Mouse (Mus musculus): ENCODE measurements around the gene Nnat. TPM values are rescaled to one million over a fixed set of nuclear protein-coding genes. Genes with fewer than 3 reads are reported as not detected.
A peak's percentile ranks its signal among the peaks of the same experiment; 100 is the strongest.

Nnat gene
- 100 to 1,000 TPM; 539 to 601 TPM for total RNA-seq (2021)

DNA sequence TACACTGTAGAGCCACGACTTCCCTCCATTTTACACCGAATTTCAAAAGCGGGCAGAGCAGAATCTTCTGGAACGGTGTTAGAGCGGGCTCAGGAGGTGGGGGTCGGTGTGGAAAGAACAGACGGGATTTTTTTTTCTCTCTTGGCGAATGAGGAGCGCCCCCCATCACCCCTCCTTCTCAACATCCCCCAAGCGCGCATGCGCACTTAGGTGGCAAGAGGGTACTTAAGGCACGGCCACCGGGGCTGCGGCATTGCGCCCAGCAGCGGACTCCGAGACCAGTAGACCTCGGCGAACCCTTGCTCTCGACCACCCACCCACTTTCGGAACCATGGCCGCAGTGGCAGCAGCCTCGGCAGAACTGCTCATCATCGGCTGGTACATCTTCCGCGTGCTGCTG is at the start of gene Nnat:
Gene Nnat, plus strand, starts transcription at position 221 of the 400 bp plus-strand sequence.
- peak; percentile 47 to 59 for DNase-seq

GRCm38 (mm10) chr2:157512859-157513258 is 47.0 kb upstream of the Nnat start:
- peak; percentile 46 to 48 for DNase-seq

GRCm38 (mm10) chr2:157513737-157514208 is 46.1 kb upstream of the Nnat start:
- no peak for DNase-seq

- DNase-seq: no peak
Observed at GRCm38 (mm10) chr2:157514353-157514752, 45.5 kb upstream of the Nnat start.

- DNase-seq: no peak
Observed at GRCm38 (mm10) chr2:157517526-157517925, 42.4 kb upstream of the Nnat start.

GRCm38 (mm10) chr2:157518451-157518850 is 41.4 kb upstream of the Nnat start:
- DNase-seq: no peak

DNA sequence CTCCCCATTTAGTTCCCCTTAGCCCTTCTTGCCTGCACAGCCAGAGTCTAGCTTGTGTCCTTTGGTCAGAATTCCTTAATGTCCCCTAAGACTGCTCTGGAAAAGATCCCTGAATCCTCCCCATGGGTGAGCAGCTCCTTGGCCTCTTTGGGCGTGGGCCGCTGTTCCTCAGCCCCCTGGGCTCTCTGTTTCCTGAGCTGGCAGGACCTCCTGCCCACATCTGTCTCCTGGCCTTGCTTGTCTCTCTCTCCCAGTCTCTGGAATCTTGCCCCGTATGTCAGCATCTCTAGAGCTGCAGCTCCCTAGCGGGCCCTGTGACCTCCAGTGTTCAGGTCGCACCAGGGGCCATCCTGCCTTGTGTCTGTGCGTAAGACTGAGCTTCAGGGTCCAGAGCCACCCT is 40.4 kb upstream of the Nnat start:
- no peak for DNase-seq

DNA sequence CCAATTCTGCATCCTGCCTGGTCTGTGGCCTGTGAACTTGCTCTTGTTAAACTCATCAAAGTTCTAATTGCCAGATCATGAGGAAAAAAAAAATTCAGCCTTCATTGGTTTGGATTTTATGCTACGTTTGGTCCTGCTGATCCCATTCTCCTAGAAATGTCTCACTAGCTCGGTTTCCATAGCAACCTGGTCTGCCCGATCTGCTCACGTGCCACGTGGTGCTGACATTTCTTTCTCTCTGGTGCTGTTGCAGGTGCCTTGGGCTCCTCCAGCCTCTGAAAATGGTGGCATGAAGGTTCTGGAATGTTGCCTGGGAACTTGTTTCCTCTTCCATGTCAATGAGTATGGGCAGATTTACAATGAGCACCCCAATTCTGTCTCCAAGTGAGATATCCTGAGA is 39.4 kb upstream of the Nnat start:
- DNase-seq: no peak

DNA sequence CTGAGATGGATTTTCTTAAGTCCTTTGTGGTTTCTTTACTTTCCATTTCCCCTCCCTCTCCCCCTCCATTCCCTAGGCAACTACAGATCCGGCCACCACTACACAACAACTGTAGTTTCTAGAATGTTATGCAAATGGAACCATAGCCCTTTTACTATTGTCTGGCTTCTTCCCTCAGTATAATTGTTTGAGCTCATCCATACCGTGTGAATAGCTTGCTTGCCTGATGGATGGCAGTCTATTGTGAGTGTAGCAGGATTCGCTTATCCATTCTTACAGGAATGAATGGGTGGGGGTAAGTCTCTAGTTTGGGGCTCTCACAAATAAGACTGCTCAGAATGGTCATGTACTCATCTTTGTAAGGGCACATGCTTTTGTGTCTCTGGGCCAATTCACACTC is 37.3 kb upstream of the Nnat start:
- DNase-seq: no peak

DNA sequence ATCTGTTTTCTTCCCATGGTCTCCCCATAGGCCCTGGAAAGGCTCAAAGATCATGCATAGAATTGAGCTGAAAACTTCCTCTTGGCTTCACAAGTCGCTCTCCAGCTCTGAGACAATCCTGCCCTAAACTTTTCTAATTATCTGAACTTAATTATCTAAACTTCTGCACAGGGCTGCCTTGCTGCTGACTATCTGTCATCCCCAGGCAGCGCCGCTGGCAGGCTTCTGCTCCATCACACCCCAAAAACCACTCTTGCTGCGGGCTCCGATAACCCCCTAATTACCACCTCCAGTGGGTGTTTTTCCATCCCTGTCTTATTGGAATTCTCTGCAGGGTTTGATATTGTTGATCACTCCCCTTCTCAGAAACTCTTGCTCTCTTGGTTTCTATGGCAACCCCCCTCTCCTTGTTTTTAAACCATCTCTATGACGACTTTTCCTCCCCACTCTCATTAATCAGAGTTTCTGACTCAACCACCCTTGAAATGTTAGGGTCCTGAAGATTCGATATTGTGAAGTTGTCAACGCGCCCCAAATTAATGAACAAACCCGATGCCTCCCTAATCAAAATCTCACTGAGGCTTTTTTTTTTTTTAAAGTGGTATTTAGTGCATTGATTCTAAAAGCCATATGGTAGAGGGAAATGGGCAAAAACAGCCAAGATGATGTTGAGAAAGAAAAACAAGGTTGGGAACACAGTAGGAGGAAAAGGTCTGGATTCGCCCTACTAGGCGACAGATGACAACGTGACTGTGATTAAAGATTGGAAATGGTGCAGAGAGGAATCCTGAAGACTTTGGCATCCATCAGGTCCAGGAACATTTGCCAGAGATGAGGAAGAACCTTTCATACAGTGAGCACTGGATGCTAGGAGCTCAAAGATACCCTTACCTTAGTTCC is 29.6 kb upstream of the Nnat start:
- DNase-seq: no peak

DNA sequence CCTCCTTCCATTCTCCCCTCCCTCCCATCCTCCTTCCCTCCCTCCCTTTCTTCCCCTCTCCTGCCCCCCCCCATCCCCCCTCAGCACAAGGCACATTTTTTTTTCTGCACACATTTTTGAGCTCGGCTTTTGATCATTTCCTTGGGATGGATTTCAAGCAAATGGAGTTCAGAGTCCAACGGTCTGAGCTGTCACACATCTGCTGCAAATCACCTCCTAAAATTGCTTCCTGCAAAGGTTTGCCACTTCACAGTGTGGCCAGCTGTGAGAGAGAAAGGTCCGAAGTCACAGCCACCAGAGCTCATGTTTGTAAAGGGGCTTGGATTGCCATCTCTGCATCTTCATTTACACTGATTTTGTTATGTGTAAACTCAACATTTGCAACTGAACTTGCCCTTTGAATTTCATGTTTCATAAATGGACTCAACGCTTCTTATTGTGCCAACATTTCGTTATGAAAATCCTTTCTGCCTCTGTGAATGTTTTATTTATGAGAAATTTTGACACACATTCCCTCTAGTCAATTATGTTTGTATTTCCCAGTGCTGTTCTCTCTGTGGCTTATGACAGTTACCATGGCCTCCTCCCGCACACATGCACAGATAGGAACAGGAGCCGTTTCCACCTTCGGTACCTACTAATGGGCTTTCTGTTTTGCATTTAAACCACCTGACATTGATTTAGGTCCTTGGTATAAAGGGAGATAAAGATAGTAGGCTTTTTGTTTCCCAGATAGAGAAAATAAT is 28.0 kb upstream of the Nnat start:
- no peak for DNase-seq

GRCm38 (mm10) chr2:157534163-157534562 is 25.7 kb upstream of the Nnat start:
- no peak for DNase-seq

GRCm38 (mm10) chr2:157536476-157537081 is 23.3 kb upstream of the Nnat start:
- DNase-seq: no peak

DNA sequence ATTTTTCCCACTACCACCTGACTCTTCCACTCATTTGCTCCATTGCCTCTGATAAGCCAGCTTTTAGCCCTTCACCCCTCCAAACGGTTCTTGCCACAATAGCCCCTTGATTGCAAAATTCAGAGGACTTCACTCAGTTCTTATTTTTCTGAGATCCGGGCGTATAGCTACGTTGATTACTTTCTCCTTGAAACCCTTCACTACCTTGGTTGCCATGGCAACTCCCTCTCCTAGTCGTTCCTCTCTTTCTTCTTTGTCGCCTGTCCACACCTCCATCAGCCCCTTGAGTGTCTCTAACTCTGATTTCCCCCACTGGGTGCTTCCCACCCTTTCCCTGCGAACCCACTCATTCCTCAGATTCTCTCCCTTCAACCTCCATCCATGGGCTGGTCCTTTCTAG is 22.8 kb upstream of the Nnat start:
- DNase-seq: no peak

GRCm38 (mm10) chr2:157540073-157540952 is 19.6 kb upstream of the Nnat start:
- peak in 1 of 2 experiments; percentile 58 for DNase-seq

GRCm38 (mm10) chr2:157540953-157541569 is 18.8 kb upstream of the Nnat start:
- no peak for DNase-seq

GRCm38 (mm10) chr2:157541631-157542030 is 18.2 kb upstream of the Nnat start:
- no peak for DNase-seq

DNA sequence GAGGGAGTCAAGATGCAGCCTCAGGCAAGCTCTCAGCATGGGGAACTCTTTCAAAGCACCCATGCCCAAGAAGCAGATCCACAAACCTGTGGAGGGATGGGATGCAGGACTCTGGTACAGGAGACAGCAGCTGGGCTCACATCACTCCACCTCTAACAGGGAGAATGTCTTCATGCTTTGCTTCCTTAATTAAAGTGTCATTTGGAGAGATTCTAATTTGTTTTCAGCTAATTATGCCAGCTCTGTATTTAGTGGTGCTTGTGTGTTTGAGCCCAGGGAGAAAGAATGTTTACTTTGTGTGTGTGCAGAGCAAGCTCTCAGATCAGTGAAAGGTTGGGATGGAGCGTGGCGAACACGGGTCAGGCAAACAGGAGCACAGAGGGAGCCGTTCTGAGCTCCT is 17.5 kb upstream of the Nnat start:
- DNase-seq: no peak

DNA sequence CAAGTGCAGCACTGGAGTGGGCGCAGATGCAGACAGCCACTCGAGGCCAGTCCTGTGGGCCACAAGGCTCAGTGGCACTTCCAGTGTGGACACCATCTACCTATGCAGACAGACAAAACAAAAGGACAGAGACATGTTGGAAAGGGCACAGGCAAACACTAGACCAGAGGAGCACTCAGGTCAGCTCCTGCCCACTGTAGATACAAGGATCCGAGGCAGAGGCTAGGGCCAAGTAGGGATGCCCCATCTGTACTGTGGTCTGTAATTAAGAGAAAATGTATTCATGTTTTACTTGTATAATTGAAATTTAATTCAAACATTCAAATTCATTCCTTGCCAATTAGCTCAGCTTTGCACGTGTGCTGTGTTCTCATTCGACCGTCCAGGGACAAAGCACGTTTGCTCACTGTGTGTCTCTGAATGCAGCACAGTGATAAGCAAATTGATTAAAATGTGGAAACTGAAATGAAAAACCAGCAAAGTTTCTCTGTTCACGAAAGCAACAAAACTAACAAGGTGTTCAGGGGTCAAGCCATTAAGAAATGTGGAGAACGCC is 15.5 kb upstream of the Nnat start:
- no peak for DNase-seq

DNA sequence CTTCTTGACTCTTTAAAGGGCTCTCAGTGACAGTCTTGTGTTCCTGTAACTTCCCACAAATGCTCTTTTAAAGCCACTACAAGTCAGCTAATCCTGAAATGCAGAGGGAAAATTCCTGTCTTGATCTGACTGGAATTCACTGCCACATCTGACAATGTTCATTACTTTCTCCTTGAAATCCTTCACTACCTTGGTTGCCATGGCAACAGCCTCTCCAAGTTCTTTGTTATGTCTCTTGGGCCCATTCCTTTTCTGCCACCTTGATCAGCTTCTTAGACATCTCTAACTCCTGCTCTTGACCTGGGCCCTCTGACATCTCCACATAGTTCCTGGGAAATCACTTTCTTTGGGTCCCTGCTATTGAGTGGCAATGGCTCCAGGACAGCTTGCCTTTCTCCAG is 13.2 kb upstream of the Nnat start:
- no peak for DNase-seq

DNA sequence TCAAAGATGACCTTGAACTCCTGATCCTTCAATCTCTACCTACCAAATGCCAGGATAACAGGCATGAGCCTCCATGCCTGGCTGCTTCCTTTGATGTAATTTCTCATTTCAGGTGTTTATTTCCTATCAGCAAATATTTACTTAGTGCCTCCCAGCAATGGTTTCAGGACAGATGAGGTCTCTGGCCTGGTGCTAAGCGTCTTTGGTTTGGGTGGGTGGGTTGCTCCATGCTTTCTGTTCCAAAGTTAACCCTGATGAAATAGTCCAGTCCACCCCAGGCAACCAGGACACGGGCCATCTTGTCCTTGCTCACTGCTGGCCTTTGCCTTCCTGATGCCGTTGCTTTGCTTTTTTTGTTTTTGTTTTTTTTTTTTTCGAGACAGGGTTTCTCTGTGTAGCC is 9.6 kb upstream of the Nnat start:
- no peak for DNase-seq

Measured in layer of hippocampus, postnatal 36 days (tissue).